Mouse (Mus musculus): ENCODE data around the gene Sall4. TPM values are rescaled to one million over a fixed set of nuclear protein-coding genes. Genes with fewer than 3 reads are reported as not detected.

Sall4 gene
- total and polyA plus RNA-seq, 2 experiments from 2014 or later: 0.54 to 0.60 TPM

DNA sequence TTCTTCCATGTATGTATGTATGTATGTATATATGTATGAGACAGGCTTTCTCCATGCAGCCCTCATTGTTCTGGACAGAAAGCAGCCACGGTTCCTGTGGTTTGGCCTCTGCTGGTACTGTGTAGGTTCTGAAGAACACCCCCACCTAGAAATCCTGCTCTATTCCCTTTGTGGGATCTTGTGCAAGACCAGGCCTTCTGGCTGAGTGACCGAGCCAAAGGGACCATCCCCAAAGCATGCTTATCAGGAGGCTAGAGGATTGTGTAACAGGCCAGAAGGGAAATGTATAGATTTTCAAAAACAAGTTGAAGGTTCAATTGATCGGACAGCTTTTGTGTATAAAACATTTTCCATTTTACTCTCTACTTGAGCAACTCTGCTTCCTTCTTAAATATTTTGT is 8.5 kb upstream of the Sall4 start:
- Histone ChIP-seq H3K4me1 (ENCODE audit: insufficient read depth, low read length) (no peaks in the 10 kb centered on the region), H3K4me2 (ENCODE audit: low read depth, low read length, poor library complexity, severe bottlenecking) (no peak overlapping the region), H3K9me3 (ENCODE audit: low read length) (no peaks in the 10 kb centered on the region), H3K4me3 (ENCODE audit: low read depth, low read length) (no peak overlapping the region), H3K36me3 (ENCODE audit: insufficient read depth, low read length) (no peaks in the 10 kb centered on the region), H3K27me3 (ENCODE audit: insufficient read depth, low read length) (no peaks in the 10 kb centered on the region), H3K9ac (replicated peaks; ENCODE audit: low read length, poor library complexity, severe bottlenecking) (no peak overlapping the region), H3K27ac (ENCODE audit: low read depth, low read length) (no peak overlapping the region)
- ATAC-seq (ENCODE audit: low FRiP score) (no peak), DNase-seq (ENCODE audit: low spot score) (no peak)
- 83% methylated on average over 3 of the region's 3 CpGs for WGBS
- TF ChIP-seq CTCF (IDR thresholded peaks at IDR 0.05): no peak

DNA sequence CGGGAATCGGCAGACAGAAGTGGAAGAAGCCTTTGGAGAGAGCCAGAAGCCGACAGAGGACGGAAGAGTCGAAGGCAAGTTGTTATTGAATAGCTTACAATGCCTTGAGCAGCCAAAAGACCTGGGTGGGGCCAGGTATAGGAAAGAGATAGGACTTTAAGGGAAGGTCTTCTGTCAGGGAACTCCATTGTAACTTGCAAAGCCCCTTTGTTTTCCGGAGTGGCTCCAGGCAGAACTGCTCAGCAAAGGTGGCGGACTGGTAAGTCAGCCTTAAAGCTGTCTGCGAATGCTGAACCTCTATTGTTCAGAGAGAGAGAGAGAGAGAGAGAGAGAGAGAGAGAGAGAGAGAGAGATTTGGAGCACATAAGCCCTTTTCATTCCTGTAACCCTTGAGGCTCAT is 1.5 kb upstream of the Sall4 start:
- H3K4me1 ChIP-seq (ENCODE audit: insufficient read depth, low read length): peaks cover 2% of the 10 kb centered on the region; the same call in 1 of the 2 replicates
- no peaks in the 10 kb centered on the region for H3K9me3 ChIP-seq (ENCODE audit: low read length)
- WGBS: 32% methylated on average over 8 of the region's 8 CpGs
- ATAC-seq (ENCODE audit: low FRiP score): no peak
- H3K36me3 ChIP-seq (ENCODE audit: insufficient read depth, low read length): peaks cover 4% of the 10 kb centered on the region; the same call in 1 of the 2 replicates
- H3K27ac ChIP-seq (ENCODE audit: low read depth, low read length): no peak overlapping the region
- no peak overlapping the region for H3K4me3 ChIP-seq (ENCODE audit: low read depth, low read length)
- no peak for TF ChIP-seq CTCF (IDR thresholded peaks at IDR 0.05)
- no peak overlapping the region for H3K9ac ChIP-seq (replicated peaks; ENCODE audit: low read length, poor library complexity, severe bottlenecking)
- no peak for DNase-seq (ENCODE audit: low spot score)
- H3K4me2 ChIP-seq (ENCODE audit: low read depth, low read length, poor library complexity, severe bottlenecking): no peak overlapping the region
- peaks cover 22% of the 10 kb centered on the region for H3K27me3 ChIP-seq (ENCODE audit: insufficient read depth, low read length)

GRCm38 (mm10) chr2:168766538-168767361 is 993 bp downstream of the Sall4 start:
- H3K4me2 ChIP-seq (ENCODE audit: low read depth, low read length, poor library complexity, severe bottlenecking): peak overlapping the region; percentile 80
- H3K27ac ChIP-seq (ENCODE audit: low read depth, low read length): no peak overlapping the region
- H3K9me3 ChIP-seq (ENCODE audit: low read length): no peaks in the 10 kb centered on the region
- ATAC-seq (ENCODE audit: low FRiP score): peak; percentile 82; the same call in 1 of the 2 replicates
- peaks cover 2% of the 10 kb centered on the region; the same call in 1 of the 2 replicates for H3K4me1 ChIP-seq (ENCODE audit: insufficient read depth, low read length)
- H3K36me3 ChIP-seq (ENCODE audit: insufficient read depth, low read length): peaks cover 4% of the 10 kb centered on the region; the same call in 1 of the 2 replicates
- peak; percentile 76 for DNase-seq (ENCODE audit: low spot score)
- WGBS: under 1% methylated on average over 52 of the region's 52 CpGs
- TF ChIP-seq CTCF (IDR thresholded peaks at IDR 0.05): no peak
- peak overlapping the region; percentile 45 for H3K4me3 ChIP-seq (ENCODE audit: low read depth, low read length)
- H3K9ac ChIP-seq (replicated peaks; ENCODE audit: low read length, poor library complexity, severe bottlenecking): 0 out of 2 replicates have a peak overlapping the region, but pooled peaks have one; percentile 1
- peaks cover 22% of the 10 kb centered on the region for H3K27me3 ChIP-seq (ENCODE audit: insufficient read depth, low read length)

DNA sequence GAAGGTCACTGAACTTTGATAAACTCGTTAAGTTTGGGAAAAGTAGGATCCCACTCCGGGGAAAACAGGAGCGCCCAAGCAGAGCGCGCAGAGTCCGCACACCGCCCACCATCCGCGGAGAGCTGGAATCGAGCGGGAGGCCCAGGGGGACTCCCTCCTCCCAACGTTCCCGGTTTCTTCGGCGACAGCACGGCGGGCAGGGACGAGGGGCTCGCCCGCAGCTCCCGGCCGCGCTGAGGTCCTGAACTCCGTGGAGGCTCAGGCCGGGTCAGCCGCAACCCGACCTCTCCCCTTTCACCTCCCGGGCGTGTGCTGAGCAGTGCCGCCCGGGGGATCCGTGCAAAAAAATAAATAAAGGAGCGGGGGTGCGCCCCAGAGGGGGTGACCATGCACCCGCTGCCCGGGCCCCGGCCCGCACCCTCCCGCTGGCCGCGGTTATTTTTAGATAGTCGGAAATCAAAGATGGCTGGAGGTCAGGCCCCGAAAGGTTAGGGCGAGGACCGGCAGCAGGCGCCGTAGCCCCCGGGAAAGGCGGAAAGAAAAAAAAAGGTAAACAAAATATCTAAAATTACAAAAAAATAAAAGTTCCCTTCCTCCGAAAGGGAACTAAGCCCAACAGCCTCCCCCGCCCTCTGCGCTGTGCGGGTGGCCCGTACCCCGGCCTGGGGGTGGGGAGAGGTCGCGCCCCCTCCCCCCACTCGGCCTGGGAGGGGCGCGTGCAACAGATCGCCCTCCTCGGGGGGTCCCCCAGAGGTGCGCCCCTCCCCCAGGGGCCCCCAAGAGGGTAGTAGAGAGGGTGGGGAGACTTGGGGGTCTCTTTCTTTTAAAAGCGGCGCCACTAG is 1.8 kb downstream of the Sall4 start:
- peaks cover 4% of the 10 kb centered on the region; the same call in 1 of the 2 replicates for H3K36me3 ChIP-seq (ENCODE audit: insufficient read depth, low read length)
- TF ChIP-seq CTCF (IDR thresholded peaks at IDR 0.05): no peak
- ATAC-seq (ENCODE audit: low FRiP score) (0 out of 2 replicates have a peak, but pooled peaks have one; percentile 17), DNase-seq (ENCODE audit: low spot score) (no peak)
- WGBS: 1% methylated on average over 61 of the region's 65 CpGs
- H3K27me3 ChIP-seq (ENCODE audit: insufficient read depth, low read length): peaks cover 22% of the 10 kb centered on the region
- H3K27ac ChIP-seq (ENCODE audit: low read depth, low read length): no peak overlapping the region
- H3K4me2 ChIP-seq (ENCODE audit: low read depth, low read length, poor library complexity, severe bottlenecking): peak overlapping the region; percentile 80
- H3K9ac ChIP-seq (replicated peaks; ENCODE audit: low read length, poor library complexity, severe bottlenecking): no peak overlapping the region
- peak overlapping the region; percentile 45 for H3K4me3 ChIP-seq (ENCODE audit: low read depth, low read length)
- H3K4me1 ChIP-seq (ENCODE audit: insufficient read depth, low read length): peaks cover 2% of the 10 kb centered on the region; the same call in 1 of the 2 replicates
- no peaks in the 10 kb centered on the region for H3K9me3 ChIP-seq (ENCODE audit: low read length)

DNA sequence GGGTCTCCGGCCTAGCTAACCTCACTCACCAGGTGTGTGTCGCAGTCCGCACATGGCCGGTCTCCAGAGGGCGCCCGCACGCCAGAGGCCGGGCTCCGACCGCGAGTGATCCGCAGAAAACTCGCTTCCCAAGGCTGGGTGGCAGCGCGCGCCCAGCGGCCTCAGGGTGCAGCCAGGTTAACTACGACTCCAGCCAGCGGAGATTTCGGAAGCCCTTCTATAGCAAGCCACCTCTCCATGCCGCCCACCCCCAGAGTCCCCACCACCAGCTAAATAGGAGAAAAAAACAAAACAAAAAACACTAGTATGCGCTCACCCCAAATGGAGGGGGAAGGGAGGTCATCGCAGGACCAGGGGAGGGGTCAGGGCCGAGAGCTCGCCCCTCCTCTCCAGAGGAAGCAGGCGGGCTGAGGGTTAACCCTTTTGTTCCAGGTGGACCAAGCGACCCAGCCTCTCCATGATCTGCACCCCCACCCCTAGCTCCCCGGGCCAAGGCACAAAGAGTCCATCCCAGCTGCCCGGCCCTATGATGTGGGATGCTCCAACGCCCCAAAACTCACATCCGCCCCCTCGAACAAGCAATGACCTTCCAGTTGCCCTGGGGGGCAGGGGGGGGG is 2.6 kb downstream of the Sall4 start:
- peak; percentile 17 for DNase-seq (ENCODE audit: low spot score)
- H3K9ac ChIP-seq (replicated peaks; ENCODE audit: low read length, poor library complexity, severe bottlenecking): no peak overlapping the region
- no peak overlapping the region for H3K27ac ChIP-seq (ENCODE audit: low read depth, low read length)
- H3K9me3 ChIP-seq (ENCODE audit: low read length): no peaks in the 10 kb centered on the region
- peak; percentile 71 for TF ChIP-seq CTCF (IDR thresholded peaks at IDR 0.05)
- peak overlapping the region; percentile 45 for H3K4me3 ChIP-seq (ENCODE audit: low read depth, low read length)
- ATAC-seq (ENCODE audit: low FRiP score): no peak
- WGBS: under 1% methylated on average over 32 of the region's 32 CpGs
- H3K27me3 ChIP-seq (ENCODE audit: insufficient read depth, low read length): peaks cover 22% of the 10 kb centered on the region
- H3K36me3 ChIP-seq (ENCODE audit: insufficient read depth, low read length): peaks cover 4% of the 10 kb centered on the region; the same call in 1 of the 2 replicates
- peaks cover 2% of the 10 kb centered on the region; the same call in 1 of the 2 replicates for H3K4me1 ChIP-seq (ENCODE audit: insufficient read depth, low read length)
- H3K4me2 ChIP-seq (ENCODE audit: low read depth, low read length, poor library complexity, severe bottlenecking): peak overlapping the region; percentile 80
